Mouse (Mus musculus): Measurements from ENCODE around the gene Vash1.

The Vash1 gene

DNA sequence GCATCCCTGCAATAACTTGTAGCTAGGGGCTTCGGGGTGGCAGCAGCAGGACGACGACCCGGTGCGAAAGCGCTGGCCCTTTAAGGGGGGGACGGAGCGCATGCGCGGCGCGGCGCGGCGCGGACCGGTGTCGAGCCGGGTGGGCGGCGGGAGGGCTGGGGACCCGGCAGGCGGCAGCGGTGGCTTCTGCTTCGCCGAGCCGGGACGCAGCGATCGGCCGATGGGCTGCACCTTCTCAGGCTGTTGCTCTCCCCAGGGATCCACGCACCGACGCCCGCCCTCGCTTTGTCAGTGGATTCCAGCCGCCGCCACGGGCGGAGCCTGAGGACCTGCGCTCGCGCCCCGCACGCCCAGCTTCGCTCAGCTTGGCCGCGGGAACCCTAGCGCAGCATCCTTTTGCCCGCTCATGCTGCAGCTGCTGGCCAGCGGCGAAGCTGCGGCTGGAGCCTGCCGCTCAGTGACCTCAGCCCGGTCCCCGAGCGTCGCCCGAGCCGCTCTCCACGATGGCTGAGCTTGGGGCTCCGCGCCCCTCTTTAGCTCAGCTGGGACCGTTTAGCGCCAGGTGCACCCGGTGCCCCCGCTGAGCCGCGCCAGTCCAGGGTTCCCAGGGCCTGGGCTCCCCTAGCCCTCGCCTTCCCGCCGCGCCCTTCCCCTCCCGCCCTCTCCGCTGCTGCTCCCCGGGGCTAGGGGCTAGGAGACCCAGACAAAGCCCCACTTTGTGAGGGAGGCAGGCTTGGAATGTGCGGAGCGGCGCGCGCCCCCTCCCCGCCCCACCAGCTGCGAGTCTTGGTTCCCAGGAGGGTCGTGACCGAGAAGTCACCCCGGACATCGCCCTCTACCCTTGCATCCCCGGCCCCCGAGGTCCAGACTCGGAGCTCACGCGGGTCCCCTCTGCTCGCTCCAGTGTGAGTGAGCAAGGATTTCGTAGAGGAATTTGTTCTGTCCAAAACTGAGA lies at the start of gene Vash1:
Vash1 (plus strand) TSS at position 110 of the 955 bp plus-strand sequence.
- in situ Hi-C loops (cut with MboI, MseI) = no loop called here

- in situ Hi-C loops (cut with MboI, MseI) = no loop called here
Observed at GRCm38 (mm10) chr12:86628783-86629172, 49.7 kb upstream of the Vash1 start.

DNA sequence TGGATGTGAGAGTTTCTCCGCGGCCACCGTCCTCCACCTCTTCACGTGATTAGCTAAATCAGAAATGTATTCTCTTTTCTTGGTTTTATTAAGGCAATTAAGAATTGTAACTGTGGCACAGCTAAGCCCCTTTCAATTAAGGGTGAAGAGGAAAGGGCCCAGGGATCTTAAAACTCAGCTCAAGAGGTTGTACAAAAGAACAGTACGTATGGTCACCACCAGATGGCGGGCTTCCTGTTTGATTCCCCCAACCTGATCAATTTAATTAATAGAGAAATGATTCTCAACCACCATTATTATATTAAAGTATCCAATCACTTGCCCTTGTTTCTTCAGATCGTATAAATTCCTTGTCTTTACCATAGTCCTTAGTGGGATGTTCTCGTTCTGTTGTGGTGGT lies 36.7 kb upstream of the Vash1 start:
- in situ Hi-C loops (cut with MboI, MseI) = no loop called here

GRCm38 (mm10) chr12:86644512-86645273 lies 33.8 kb upstream of the Vash1 start:
- in situ Hi-C loops (cut with MboI, MseI) = no loop called here

DNA sequence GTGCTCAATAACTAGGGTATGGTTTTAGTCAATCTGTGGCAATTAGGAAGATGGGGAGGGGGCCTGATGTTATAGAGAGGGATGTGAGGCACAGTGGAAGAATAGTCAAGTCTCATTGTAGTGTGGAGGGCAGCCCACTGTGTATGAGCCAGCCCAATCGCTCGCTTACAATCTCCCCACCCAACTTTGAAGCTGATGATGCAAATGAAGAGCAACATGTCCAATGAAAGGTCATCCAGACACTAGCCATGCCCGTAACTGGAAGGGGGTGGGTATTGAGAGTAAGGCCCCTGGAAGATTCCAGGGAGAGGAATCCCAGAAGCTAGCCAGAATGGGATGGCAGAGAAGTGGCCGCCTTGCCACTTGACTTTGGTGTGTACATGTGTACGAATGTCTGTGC lies 33.0 kb upstream of the Vash1 start:
- in situ Hi-C loops (cut with MboI, MseI) = no loop called here

DNA sequence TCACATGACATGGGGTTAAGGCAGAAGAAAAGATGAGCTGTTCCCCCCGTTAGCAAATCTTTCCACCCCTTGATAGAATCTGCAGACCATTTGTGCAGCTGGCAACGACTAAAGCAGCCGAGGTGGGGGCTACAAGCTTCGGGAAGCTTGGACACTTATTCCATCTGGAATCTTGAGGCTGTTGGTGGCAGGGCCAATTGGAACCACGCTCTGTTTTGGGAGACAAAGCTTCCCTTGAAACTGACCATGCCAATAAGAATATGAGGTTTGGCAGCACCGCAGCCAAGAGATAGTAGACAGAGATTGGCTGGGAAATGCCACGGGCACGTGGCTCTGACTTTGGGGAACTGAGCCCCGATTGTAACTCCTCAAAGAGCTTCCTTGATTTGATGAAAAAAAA lies 31.7 kb upstream of the Vash1 start:
- in situ Hi-C loops (cut with MboI, MseI) = no loop called here

GRCm38 (mm10) chr12:86647279-86647678 lies 31.2 kb upstream of the Vash1 start:
- in situ Hi-C loops (cut with MboI, MseI) = no loop called here

- in situ Hi-C loops (cut with MboI, MseI) = no loop called here
Observed at GRCm38 (mm10) chr12:86647736-86648135, 30.8 kb upstream of the Vash1 start.

DNA sequence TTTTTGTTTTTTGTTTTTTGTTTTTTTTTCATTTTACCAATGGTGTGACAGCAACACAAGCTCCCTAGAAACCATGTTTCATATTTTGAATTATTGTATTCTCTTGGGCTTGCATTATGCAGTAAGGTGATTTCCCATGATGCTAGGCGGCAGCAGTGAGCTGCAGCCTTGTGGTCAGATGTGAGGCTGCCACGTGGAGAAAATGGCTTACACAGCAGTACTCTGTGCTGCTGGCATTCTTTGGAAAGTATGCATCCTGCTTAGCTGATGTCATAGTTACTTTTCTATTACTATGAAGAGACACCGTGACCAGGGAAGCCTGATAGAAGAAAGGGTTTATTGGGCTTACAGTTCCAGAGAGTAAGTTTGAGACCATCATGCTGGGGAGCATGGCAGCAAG lies 30.0 kb upstream of the Vash1 start:
- in situ Hi-C loops (cut with MboI, MseI) = no loop called here

DNA sequence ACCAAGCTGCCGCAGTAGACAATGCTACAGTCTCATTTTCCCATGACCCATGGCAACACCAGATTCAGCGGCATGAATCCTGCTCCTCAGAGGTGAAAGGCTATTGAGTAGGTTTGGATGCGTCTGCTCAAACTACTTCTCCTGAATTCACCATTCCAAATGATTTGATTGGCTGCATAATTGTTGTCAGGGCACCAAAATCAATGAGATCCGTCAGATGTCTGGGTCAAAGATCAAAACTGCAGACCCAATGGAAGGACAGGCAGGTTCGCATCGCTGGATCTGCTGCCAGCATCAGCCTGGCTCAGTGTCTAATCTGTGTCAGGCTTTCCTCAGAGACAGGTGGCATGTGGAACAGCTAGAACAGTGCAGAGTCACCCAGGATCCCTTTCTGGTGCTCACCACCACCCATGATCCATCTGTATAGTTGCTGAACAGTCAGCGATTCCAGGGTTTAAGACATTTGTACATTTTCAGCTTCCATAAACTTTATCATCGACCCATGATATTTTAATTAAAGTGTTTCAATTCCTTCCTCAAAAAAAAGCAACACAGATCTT lies 27.1 kb upstream of the Vash1 start:
- in situ Hi-C loops (cut with MboI, MseI) = no loop called here

DNA sequence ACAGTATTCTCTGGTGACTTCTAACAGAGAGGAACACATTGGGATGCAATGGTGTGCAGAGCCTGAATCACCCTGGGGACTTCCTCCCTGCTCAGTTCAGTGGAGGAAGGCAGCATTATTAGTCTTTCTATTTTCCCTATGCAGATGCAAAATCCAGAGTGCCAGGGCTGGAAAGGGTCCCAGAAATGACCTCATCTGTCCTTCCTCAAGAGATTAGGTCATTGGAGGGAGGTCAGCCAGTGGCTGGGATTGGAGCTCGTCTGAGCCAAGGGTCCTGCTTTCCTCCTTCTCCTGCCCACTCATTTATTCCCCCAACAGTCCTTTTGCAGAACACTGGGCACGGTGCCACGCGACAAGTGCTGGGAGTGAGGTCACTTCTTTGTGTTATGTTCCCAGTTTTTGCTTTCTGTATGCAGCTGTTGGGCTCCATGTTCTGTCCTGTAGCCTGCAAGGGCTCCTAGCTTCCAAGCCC lies 25.9 kb upstream of the Vash1 start:
- in situ Hi-C loops (cut with MboI, MseI) = no loop called here

GRCm38 (mm10) chr12:86659447-86659968 lies 19.0 kb upstream of the Vash1 start:
- in situ Hi-C loops (cut with MboI, MseI) = no loop called here

GRCm38 (mm10) chr12:86660466-86660865 lies 18.0 kb upstream of the Vash1 start:
- in situ Hi-C loops (cut with MboI, MseI) = no loop called here

GRCm38 (mm10) chr12:86665656-86666055 lies 12.8 kb upstream of the Vash1 start:
- in situ Hi-C loops (cut with MboI, MseI) = no loop called here

DNA sequence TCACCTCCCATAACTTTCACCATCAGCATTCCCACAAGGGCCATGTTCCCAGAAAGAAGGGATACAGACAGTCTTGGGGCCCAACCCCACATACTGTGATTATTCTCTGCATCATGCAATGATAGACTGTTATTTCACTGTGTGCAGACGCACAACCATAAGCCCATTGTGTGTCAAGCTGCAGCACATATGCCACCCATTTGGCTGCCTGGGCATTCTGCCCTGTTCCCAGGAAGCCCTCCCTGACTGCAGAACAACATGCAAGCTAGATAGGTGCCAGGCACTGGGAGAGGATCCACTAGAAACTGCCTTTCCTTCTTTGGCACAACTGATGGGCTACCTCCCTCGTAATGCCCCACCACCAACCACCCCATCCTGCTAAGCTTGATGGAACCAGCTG lies 10.1 kb upstream of the Vash1 start:
- in situ Hi-C loops (cut with MboI, MseI) = no loop called here

DNA sequence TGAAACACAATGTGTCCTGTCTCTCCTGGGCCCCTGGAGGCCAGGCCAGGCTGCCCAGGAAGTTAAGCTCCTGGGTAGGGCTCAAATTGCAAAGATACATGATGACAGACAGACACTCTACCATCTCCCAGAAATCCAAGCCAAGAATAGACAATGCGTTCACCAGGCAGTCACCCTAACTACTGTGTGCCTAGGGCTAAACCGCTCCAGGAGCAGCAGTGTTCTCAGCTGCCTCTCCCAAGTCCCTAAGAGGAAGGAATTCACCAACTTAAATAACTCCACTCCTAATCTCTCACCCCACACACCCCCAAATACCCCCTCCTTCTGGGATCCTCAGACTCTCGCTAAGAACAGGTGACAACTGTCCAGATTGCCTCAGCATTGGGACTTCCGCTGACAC lies 6.4 kb upstream of the Vash1 start:
- in situ Hi-C loops (cut with MboI, MseI) = no loop called here

DNA sequence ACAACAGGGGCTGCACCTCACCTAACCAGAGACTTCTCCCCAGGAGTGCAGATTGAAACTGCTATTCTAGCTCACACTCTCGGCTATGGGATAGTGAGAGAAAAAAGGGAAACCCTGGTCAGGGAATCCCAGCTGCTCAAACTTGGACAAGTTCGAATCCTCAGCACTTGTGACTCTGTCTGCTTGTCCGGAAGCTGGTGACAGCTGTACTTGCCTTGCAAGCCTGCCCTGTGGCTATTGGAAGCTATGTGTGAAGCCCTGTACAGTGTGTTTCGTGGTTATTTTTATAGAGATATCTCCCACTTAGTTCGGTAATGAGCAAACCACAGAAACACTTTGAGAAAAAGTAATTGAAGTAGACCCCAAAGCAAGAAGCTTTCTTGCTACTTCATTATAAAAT lies 6.0 kb upstream of the Vash1 start:
- in situ Hi-C loops (cut with MboI, MseI) = no loop called here

DNA sequence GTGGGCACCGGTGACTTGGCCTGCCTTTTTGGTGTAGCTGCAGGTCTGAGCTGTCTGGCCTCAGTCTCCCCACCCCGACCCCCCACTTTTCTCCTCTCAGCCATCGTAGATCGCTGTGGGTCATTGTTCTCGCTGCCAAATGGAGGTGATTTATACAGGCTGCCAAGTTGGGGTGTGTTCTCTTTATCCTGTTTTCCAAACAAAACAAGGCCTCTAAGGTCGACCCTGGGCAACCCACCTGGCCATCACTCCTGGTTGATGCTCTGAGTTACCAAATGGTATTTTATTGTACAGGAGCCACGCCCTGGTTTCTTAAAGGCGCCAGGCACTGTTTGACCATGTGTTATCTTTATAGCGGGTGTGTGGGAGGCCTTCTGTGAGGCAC lies 1.0 kb downstream of the Vash1 start:
- in situ Hi-C loops (cut with MboI, MseI) = no loop called here

DNA sequence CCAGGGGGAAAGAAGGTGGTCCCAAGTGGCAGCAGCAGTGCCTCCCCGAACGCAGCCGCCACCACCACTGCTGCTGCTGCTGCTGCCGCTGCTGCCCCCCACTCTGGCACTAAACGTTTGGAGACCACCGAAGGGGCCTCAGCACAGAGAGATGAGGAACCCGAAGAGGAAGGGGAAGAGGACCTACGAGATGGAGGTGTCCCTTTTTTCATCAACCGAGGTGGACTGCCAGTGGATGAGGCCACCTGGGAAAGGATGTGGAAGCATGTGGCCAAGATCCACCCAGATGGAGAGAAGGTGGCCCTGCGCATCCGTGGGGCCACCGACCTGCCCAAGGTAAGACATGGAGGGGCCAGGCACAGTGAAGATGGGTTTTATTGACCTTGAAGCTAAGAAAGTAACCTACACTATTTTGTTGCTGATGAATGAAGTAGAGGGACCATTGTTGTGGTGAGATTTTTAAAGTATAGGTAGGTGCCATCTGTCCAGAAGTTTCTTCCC lies 1.5 kb downstream of the Vash1 start:
- in situ Hi-C loops (cut with MboI, MseI) = no loop called here

DNA sequence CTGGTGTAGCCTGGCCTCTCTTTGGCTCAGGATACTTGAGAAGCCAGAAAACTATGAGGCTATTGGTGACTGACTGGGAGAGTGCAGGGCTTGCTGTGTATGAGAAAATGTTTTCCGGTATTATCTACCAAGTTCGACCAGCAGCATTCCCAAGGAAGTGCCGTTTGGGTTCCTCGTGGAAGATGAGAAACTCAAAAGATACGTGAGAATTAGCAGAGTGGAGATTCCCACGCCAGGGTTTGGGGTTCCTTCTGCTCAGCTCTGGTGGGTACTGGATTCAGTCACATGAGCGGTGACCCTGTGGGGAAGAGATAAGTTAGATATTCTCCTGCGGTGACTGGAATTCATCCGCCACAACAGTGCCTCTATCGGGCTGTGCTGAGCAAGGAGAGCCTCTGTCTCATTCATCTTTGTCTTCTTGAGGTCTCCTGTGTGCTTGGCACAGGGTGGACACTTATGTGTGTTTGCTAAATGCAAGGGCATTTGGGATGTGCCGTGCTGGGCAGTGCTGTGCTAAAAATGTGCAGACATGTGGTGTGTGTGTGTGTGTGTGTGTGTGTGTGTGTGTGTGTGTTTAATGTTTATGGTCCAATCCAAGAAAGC lies 2.2 kb downstream of the Vash1 start:
- in situ Hi-C loops (cut with MboI, MseI) = no loop called here

GRCm38 (mm10) chr12:86681626-86682025 lies 3.1 kb downstream of the Vash1 start:
- in situ Hi-C loops (cut with MboI, MseI) = no loop called here

- in situ Hi-C loops (cut with MboI, MseI) = no loop called here
Observed at GRCm38 (mm10) chr12:86682178-86682577, 3.7 kb downstream of the Vash1 start.
